Mouse (Mus musculus) telencephalon, adult 2 months (tissue): ENCODE measurements around the gene Wdr34.

Experiments used
- DNase-seq: peaks from one replicate; pipeline ENCODE4 v3.0.0-alpha.2; 2011; ENCODE audit warnings: low read depth, low spot score

Wdr34 gene

GRCm38 (mm10) chr2:30048699-30049388, at the start of gene Wdr34:
Gene Wdr34 (minus strand): TSS chr2:30048881.
- DNase-seq = peak; percentile 89

GRCm38 (mm10) chr2:30095882-30096527, 47.3 kb upstream of the Wdr34 start:
- no peak for DNase-seq

- no peak for DNase-seq
Observed at GRCm38 (mm10) chr2:30094208-30094588, 45.5 kb upstream of the Wdr34 start.

DNA sequence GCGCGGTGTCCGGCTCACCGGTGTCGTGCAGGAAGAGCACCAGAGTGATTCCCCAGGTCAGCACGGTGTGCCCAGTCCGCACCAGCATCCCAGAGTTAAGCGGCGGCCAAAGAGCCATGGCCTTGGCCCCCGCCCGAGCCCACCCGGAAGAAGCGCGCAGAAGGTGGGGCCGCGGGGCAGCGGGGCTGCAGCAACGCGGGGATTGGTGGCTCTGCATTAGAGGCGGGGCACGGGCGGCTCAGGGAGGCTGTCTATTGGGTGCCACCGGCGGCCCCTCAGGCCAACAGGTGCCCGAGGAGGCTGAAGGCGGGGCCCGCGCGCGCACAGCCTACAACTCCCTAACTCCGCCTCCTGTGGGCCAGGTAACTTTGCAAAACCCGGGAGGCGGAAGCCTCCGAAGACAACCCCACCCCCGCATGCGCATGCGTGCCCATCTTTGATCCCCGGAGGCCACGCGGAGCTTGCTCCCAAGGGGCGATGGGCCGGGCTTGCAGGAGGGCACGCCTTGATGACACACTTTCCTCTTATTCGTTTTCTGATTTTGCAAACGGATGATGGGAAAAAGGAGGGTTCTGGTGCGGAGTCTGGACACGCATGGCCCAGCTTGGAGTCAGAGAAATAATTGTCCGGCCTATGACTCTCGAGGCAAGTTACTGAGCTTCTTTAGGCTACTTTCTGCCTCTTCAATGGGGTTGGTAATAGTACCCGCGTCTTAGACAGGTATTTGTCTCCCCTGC, 45.0 kb upstream of the Wdr34 start, which contains the start of gene Zdhhc12:
Zdhhc12 (minus strand) TSS at position 178 of the 737 bp plus-strand sequence.
- peak; percentile 92 for DNase-seq

- DNase-seq = no peak
Observed at GRCm38 (mm10) chr2:30092280-30092918, 43.7 kb upstream of the Wdr34 start.

- no peak for DNase-seq
Observed at GRCm38 (mm10) chr2:30091521-30091920, 42.8 kb upstream of the Wdr34 start.

- DNase-seq = no peak
Observed at GRCm38 (mm10) chr2:30087310-30087709, 38.6 kb upstream of the Wdr34 start.

DNA sequence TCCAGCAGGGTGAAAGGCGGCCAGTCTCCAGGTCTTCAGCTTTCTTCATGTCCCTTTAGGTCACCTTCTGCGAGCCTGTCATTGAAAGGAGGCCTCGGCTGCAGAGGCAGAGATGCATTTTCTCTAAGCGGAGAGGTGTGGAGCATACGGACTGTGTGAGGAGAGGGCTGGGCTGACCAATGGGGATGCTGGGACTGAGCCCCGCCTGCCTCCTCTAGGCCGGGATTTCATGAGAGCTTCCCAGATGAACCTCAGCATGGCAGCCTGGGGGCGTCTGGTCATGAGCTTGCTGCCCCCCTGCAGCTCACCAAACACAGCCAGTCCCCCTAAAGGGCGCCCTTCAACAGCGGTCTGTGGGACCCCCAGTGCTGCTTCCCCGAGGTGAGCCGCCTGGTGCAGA, 36.0 kb upstream of the Wdr34 start:
- no peak for DNase-seq

DNA sequence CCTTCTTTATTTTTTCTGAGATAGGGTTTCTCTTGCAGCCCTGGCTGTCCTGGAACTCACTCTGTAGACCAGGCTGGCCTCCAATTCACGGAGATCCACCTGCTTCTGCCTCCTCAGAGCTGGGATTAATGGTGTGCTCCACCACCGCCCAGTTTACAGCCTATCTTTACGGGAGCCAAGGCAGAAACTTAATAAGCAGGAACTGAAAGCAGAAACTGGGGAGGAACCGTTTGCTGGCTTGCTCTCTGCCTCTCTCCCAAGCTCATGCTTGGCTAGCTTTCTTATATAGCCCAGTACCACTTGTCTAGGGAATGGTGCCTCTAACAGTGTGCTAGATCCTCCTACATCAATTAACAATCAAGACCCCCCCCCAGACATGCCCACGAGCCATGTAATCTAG, 35.4 kb upstream of the Wdr34 start:
- no peak for DNase-seq

- DNase-seq = no peak
Observed at GRCm38 (mm10) chr2:30080181-30080800, 31.6 kb upstream of the Wdr34 start.

DNA sequence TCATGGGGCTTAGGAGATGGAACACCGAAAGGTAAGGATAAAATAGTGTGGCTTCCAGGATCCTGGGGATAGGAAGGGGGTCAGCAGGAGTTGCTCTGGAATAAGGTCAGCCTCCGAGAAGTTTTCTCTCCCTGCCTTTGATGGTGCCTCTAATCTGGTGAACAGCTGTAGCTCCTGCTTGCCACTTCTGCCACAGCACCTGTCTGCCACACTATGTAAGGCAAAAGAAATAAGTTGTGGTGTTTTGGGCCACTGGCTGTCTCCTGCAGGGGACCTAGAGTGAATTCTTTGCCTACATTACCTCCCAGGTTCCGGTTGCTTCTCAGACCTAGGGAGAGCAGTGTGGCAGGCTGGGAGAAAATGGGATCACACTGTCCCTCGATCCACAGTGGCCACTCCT, 30.1 kb upstream of the Wdr34 start:
- DNase-seq = no peak

DNA sequence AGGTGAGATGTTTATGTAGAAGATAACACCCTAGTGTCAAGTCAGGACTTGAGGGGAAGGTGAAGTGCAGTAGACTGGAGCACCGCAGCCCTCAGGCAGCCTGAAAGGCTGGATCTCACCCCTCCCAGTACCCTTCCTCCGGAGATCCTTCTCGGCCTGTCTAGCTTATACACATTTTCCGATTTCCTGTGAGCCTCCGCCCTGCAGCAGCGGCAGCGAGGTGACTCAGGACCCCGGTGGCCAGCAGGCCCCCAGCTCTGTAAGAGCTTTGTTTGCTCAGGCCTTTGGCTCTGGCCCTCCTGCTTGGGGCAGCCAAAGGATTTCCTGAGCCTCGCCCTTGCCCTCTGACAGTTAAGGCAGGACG, 29.6 kb upstream of the Wdr34 start:
- DNase-seq = no peak

- DNase-seq = no peak
Observed at GRCm38 (mm10) chr2:30077502-30078348, 29.0 kb upstream of the Wdr34 start, which contains the start of gene Pkn3. Gene Pkn3 (plus strand): TSS chr2:30077684.

- DNase-seq = no peak
Observed at GRCm38 (mm10) chr2:30076959-30077358, 28.3 kb upstream of the Wdr34 start.

DNA sequence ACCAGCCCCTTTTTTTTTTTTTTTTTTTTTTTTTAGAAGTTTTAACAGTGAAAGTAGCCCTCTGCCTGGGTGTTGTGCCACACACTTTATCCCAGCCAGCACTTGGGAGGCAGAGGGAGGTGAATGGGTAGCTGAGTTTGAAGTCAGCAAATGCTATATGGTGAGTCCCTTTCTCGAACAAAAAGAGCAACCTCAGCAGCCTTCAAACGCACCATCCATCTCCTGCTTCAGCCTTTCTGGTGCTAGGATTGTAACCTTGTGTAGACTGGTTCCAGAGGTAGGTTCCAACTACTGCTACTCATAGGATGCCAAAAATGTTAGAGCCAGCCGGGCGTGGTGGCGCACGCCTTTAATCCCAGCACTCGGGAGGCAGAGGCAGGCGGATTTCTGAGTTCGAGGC, 27.8 kb upstream of the Wdr34 start:
- DNase-seq = no peak

DNA sequence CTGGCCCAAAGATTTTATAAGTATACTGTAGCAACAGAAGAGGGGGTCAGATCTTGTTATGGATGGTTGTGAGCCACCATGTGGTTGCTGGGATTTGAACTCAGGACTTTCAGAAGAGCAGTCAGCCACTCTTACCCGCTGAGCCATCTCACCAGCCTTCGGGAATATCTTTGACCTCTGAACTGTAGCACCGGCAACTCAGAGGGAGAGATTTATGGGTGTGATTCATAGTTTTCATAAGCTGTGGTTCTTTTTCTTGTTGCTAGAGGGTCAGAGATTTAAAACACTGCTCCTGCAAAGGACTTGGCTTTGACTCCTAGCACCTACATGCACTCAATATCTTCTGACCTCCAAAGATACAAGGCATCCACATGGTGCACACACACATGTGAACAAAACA, 26.9 kb upstream of the Wdr34 start:
- DNase-seq = no peak

GRCm38 (mm10) chr2:30073285-30073684, 24.6 kb upstream of the Wdr34 start:
- DNase-seq = no peak

DNA sequence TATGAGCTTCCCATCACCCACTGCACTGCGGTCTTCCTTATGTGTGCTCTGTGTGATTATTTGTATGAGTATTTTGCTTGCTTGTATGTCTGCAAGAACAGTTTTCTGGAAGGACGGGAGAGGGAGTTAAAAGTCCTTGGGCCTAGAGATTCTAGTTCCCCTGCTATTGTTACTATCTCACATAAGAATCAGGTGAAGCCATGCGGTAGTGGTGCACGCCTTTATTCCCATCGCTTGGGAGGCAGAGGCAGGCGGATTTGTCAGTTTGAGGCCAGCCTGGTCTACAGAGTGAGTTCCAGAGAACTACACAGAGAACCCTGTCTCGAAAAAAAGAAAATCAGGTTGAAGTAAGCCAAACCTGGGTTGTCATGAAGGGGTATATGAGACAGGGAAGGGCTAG, 24.2 kb upstream of the Wdr34 start:
- DNase-seq = no peak

DNA sequence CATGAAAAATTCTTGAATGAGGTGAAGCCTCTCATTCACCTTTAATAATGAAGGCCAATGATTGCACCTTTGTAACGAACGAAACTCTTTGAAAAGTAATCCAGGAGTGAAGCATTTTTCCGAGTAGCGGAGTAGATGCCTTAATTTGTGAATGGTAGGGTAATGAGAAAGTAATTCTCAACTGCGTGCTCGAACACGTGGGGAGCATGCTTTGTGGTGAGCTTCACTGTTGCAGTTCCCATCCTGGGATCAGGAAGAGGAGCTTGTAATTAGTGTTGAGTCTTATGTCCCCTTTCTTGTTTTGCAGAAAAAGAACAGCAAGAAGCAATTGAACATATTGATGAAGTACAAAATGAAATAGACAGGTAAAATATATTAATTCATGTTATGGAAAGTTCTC, 19.3 kb upstream of the Wdr34 start:
- no peak for DNase-seq

GRCm38 (mm10) chr2:30067031-30067888, 18.6 kb upstream of the Wdr34 start:
- no peak for DNase-seq
